ENCODE assay signal across 9 mouse cellular contexts in genomic region chr16:5471321-5471720, GRCm38 (mm10).
A peak's percentile ranks its signal among the peaks of the same experiment; 100 is the strongest.
DNase-seq lines count a peak whose midpoint lies in the region; ATAC-seq lines count a peak whose summit lies in the region.
"Had no signal": no experiment of that assay in that cellular context is flagged by ENCODE, and none has a peak within 500 bp of the region (broad histone marks: within the 10 kb centered on the region; RNA-seq: fewer than 3 reads in every experiment).

No protein-coding gene starts in this region.

- H3K4me1 ChIP-seq in liver, embryonic 11.5 days (replicated peaks; ENCODE audit: control insufficient read depth, insufficient read depth, low read length), result no peaks in the 10 kb centered on the region
- H3K4me1 ChIP-seq in limb, embryonic 10.5 days, result no peaks in the 10 kb centered on the region

- no peak for ATAC-seq in liver, embryonic 11.5 days (replicated peaks; ENCODE audit: low FRiP score)

- no peak overlapping the region for H3K27ac ChIP-seq in liver, embryonic 11.5 days (ENCODE audit: low read depth, low read length)
- H3K27ac ChIP-seq in limb, embryonic 10.5 days, result no peak overlapping the region
- H3K27ac ChIP-seq: heart, embryonic 13.5 days had no signal

- no peak overlapping the region for H3K9ac ChIP-seq in liver, embryonic 11.5 days (ENCODE audit: low read depth, low read length)
- H3K9ac ChIP-seq: heart, embryonic 13.5 days had no signal

- no peaks in the 10 kb centered on the region for H3K36me3 ChIP-seq in liver, embryonic 11.5 days (ENCODE audit: control insufficient read depth, insufficient read depth, low read length)
- H3K36me3 ChIP-seq in limb, embryonic 10.5 days, result no peaks in the 10 kb centered on the region
- H3K36me3 ChIP-seq in splenic B cell, adult 2 months (ENCODE audit: control insufficient read depth, insufficient read depth, low read length, poor library complexity, severe bottlenecking), result no peaks in the 10 kb centered on the region
- H3K36me3 ChIP-seq: heart, embryonic 13.5 days had no signal

- DNase-seq in adrenal gland, adult (ENCODE audit: inconsistent age in 2 of 2, low spot score in 1 of 2), result peak; percentile 29 to 79
- DNase-seq in adrenal gland, postnatal 4 days (ENCODE audit: low spot score in 2 of 2), result no peak
- peak; percentile 49 for DNase-seq in liver
- no peak for DNase-seq in liver, embryonic 11.5 days (ENCODE audit: low spot score)
- peak; percentile 44 for DNase-seq in adrenal gland, adult 2 months
- DNase-seq in embryo, embryonic 11 days, result peak; percentile 68
- DNase-seq in limb, embryonic 10.5 days (ENCODE audit: low spot score), result peak; percentile 59
- DNase-seq in splenic B cell, adult 2 months (ENCODE audit: low read depth, low spot score), result peak; percentile 45

- H3K9me3 ChIP-seq in liver, embryonic 11.5 days (ENCODE audit: control insufficient read depth, low read length), result no peaks in the 10 kb centered on the region
- H3K9me3 ChIP-seq in limb, embryonic 10.5 days (replicated peaks), result no peaks in the 10 kb centered on the region
- H3K9me3 ChIP-seq: heart, embryonic 13.5 days had no signal

- no peak overlapping the region for H3K4me2 ChIP-seq in liver, embryonic 11.5 days
- H3K4me2 ChIP-seq: heart, embryonic 13.5 days had no signal

- H3K27me3 ChIP-seq in liver, embryonic 11.5 days (replicated peaks; ENCODE audit: control insufficient read depth, insufficient read depth, low read length), result no peaks in the 10 kb centered on the region
- peaks cover 6% of the 10 kb centered on the region; the same call in 1 of the 2 replicates for H3K27me3 ChIP-seq in limb, embryonic 10.5 days (ENCODE audit: low read depth, poor library complexity, severe bottlenecking)
- no peaks in the 10 kb centered on the region for H3K27me3 ChIP-seq in splenic B cell, adult 2 months (ENCODE audit: control insufficient read depth, insufficient read depth, low read length, poor library complexity, severe bottlenecking)

- no peak overlapping the region for H3K4me3 ChIP-seq in liver, embryonic 11.5 days (ENCODE audit: low read depth, low read length)
- H3K4me3 ChIP-seq in limb, embryonic 10.5 days, result no peak overlapping the region
- H3K4me3 ChIP-seq: heart, embryonic 13.5 days had no signal

- WGBS in liver, embryonic 11.5 days, result 23% methylated on average over 5 of the region's 5 CpGs
- WGBS in limb, embryonic 10.5 days, result 27% methylated on average over 5 of the region's 5 CpGs

Comparison
In these comparisons a context has a peak if more than half of its experiments do, and no peak if none do; other contexts are left out.
1. DNase-seq: peak in adrenal gland, adult (2 of 2), liver (single experiment), adrenal gland, adult 2 months (single experiment), embryo, embryonic 11 days (single experiment), limb, embryonic 10.5 days (single experiment) and splenic B cell, adult 2 months (single experiment); none in adrenal gland, postnatal 4 days (0 of 2) and liver, embryonic 11.5 days (single experiment).